Mouse (Mus musculus) right cerebral cortex, postnatal 36 days (tissue): ENCODE results near the gene Fzd2.

Experiments
- DNase-seq, 2 experiments: peaks; one replicate each; pipeline ENCODE4 v3.0.0; 2022; ENCODE audit warnings: low spot score in 2 of 2, mixed read lengths in 1 of 2

The Fzd2 gene

DNA sequence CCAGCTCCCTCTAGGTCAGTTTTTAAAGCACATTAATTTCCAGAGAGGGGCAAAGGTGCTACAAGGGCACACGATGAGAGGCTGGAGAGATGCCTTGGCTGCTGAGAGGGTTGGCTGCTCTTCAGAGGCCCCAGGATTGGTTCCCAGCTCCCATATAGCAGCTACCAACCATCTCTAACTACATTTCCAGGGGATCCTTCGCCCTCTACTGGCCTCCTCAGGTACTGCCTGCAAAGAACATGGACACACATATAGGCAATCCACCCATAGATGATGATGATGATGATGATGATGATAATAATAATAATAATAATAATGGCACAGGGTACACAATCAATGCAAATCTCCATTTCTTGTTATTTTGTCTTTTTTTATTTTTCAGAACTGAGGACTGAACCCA lies 15.3 kb downstream of the Fzd2 start:
- DNase-seq = no peak

DNA sequence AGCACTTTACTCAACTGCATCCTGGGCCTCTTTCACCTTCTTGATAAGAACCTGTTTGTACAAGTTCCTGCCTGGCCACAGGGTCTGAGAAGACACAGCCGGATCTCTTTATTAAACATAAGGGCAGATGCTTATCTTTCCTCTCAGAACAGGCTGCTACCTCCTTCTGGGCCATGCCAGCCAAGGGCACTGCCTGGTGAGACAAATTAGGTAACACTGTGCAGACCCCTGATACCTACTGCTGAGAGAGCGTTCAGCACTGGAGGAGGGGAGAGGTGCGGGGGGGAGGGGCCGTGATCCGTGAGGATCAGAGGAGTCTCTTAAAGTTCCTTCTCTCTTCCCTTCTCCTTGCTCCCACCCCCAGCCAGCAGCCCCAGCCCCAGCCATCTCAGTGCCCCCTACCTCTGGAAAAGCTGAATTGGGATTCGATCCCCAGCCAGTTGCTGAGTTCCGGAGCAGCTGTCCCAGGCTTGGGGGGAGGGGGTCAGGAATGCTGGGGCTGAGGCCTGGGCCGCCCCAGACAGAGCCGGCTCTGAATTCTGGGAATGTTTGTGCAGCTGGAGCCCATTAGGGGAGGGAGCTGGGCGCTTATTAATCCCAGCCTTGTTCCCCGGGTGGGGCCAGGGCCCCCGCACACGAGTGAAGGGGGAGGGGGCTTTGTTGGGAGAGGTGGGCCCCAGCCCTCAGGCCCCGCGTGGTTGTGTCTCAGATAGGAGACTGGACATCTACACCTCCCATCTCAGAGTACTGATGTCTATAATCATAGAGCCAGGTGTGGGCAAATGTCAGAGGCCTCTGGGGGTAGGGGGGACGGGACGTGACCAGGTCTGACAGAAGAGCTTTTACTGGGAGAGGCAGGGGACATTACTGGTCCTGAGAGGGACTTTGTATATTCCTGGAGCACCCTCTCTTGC lies 19.9 kb downstream of the Fzd2 start:
- DNase-seq = no peak

DNA sequence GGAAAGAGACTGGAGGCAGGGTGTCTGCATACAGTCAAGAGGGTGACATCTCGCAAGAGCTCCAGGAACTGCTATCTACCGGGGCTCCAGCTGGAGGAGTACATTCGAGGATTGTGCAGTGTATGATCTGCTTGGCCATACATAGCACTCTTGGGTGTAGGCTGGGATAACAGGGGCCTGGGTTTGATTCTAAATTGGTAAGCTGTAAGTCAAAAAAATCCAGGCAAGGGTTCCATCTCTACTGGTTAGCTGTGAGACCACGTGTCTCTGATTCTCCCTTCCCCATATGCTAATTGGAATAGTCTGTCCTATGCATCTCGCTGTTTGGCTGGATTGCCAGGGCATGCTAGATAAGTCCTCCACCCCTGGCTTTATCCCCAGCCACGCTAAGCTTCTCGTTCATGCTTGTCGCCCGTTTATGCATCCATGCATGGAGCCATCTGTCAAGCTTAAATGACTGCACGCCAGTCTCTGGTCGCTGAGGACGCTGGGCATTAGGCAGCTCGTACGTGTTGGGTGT lies 20.8 kb downstream of the Fzd2 start:
- DNase-seq = no peak

DNA sequence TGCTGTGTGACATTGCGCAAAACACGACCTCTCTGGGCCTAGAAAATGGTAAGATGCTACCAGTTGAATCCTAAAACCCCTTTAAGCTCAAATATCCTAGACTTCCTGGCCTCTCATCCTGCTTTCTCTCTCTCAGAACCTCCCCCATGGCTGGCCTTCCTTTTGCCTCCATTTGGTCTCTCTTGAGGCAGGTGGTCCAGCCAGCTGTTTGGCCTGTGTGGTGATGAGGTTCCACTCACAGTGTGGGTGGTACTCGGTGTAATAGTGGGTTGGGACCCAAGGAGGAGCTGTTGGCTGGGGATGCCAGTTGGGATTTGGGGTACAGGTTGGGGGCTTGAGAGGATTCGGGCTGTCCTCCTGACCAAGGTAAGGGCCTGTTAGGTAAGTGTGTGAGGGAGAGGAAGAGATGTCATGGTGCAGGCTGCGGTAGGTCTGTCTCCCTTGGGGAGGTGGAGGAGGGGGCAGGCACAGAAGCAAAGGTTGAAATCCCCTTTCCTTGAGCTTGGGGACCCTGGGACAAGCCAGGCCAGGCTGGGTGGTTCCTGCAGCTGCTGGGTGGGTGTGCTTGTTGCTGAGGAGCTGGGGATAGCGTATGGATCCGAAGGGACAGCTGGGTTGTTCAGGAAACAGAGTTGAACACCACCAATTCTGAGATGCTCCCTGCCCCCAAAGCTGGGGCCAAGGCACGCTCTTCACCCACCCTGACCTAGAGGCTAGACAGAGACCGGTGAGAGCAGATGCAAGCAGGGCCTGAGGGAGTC lies 23.2 kb downstream of the Fzd2 start:
- DNase-seq = no peak

DNA sequence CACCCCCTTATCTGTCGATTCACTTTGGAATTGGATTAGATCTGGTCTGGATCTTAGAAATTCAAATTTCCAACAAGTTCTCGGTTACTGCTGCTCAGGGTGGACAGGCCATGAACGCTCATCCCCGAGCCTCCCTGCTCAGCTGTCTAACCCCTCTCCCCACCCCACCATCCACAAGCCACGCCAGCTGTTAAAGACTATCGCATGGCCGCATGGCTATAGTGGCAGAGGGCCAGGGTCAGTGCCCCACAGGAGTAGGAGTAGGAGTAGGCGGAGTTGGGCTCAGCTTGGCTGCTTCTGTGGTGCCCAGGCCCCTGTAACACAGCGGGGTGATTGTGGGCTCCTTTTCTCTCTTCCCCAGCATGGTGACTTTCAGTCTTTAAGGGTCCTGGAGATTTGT lies 24.3 kb downstream of the Fzd2 start:
- no peak for DNase-seq

DNA sequence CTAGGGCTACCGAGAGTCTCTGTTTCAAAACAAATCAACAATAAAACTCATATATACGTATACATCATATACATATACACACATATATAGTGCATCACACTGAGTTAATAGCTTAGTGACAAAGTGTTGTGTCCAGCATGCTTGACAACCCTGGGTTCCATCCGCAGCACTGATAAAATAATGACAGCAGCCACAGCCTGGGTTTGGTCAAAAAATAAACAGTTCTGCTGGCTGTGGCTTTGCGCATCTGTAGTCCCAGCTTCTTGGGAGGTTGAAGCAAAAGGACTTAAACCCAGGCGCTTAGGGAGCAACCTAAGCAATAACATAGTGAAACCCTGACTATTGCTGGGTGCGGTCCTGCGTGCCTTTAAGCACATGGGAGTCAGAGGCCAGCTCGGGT lies 25.2 kb downstream of the Fzd2 start:
- DNase-seq = no peak

DNA sequence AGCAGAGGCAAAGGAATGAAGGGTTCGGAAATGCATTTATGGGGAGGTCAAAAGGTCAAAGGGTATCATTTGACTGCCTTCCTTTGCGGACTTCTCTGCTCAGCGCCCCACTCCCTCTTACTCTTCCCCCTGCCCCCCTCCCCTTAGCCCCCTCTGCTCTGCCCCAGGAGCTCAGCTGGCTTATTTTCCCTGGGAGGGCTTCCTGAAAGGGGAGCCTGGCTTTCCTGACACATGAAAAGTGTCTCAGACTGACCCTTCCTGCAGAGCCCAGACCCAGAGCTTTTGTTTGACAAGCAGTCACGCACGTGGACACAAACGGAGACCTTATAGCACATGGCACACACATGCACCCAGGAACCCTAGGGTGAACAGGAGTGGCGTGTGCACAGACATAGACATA lies 26.5 kb downstream of the Fzd2 start:
- no peak for DNase-seq

DNA sequence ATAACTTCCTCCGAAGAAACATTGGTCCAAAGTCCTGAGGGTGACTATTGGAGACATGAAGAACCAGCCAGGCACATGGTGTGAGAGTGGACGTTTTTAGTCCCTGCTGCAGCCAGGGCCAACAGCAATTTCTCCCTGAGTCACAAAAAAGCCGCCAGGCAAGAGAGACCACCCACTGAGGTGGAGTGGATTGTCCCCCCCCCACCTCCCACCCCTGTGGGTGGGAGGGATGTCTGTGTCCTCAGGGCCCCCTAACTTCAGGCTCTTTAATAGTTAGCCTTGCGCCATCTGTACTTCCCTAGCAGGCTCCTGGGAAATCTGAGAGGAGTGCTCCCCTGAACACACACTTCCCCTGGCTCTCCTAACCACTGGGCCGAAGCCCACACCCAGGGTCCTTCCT lies 27.0 kb downstream of the Fzd2 start:
- DNase-seq = no peak

DNA sequence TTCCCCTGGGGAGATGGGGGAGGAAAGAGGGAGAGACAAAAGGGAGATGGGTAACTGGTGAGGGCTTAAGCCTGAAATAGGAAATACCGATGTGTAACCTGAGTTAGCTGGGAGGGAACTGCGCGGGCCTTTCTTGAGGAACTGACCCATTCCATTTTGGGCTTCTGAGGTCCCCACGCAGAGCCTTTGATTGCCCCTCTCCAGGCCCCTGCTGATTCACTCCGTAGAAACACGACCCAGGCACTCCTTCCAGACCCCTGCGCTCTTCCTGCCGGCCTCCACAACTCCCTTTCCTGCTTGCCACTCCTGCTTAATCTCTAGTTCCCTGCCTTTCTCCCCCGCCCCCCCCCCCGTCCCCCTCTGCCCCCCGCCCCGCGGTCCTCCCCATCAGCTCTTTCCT lies 28.5 kb downstream of the Fzd2 start:
- DNase-seq = no peak

DNA sequence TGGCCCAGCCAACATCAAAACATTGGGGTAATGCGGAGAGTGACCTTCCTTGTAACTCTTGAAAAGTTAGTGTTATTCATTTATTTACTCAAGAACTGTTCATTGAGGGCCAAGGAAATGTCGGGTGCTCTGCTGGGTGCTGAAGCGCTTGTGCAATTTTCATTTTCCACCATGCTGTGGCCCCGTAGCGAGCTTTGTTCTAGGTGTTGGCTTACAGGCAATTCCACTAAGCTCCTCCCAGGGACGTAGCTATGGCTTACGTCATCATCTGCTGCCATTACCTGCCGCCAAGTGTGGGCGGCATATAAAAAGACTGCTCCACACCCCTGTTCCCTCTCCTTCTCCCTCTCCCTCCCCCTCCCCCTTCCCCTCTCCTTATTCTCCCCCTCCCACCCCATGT lies 29.2 kb downstream of the Fzd2 start:
- DNase-seq = no peak

DNA sequence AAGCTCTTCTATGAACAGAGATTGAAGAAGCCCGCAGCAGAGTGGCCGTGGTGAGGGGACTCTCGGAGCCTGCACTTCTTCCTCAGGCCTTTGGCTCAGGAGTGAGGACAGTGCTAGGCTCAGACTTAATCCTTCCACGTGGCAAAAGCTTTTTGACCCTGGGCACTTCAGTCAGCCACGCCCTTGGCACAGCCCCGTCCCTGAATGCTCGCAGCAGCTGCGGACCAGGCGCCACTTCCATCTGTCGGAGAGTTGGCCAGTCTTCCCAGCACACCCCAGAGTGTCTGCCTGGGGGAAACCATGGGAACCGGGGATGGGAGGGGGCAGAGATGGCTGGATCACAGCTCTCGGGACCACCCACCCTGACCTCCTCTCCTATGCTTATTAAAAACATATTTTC lies 32.7 kb downstream of the Fzd2 start:
- DNase-seq = no peak

DNA sequence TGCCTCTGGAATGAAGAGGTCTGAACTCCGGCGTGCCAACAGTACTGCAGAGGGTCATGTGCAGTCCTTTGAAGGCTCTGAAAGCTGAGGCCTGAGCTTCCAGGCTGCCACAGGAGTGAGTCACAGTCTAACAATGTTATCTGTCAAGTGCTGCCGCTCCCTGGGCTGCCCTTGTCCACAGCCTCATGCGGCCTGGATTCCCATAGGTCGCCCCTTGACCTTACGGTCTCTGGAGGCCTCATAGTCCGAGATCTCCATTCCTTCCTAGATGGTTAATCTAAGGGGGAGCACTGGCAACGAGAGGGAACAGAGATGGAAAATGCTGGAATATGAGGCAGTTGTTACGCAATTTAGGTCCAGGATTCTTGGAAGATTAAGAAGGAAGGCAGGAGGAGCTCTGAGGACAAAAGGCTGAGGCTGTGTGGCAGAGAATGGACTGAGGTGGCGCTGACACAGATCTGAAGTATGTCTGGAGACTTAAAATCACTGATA lies 39.7 kb downstream of the Fzd2 start:
- no peak for DNase-seq

DNA sequence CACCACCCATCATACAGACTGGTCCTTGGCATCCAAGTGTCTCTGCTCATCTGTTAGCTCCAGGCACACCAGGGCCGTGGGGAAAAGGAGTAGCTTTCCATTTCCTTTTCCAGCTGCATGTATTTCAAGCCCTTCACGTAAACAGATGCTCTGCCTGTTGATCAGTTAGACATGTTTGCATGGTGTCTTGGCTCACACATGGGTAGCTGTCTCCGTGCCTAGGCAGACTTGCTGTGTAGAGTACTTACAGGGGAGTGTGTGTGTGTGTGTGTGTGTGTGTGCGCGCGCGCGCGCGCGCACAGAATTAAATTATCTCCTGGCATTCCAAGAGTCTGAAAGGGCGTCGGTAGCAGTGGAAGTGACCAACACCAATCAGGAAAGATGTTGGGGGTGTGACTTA lies 42.0 kb downstream of the Fzd2 start:
- DNase-seq = no peak

DNA sequence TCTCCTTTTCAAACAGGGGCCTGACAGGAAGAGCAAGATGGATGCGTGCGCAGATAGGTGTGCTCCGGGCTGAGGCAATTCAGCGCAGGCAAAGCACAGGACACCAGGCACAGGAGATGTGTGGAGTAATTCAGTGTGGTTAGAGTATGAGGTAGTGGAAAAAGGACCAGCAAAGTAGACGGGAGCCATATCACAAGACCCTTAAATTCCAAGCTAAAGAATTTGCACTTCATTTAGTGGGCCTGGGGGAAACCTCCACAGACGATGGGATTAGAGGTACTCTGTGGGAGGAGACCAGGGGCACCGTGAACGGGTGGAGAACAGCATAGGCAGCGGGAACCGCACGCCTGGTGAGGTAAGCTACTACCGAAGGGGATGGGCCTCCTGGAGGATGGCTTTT lies 43.7 kb downstream of the Fzd2 start:
- DNase-seq = no peak

DNA sequence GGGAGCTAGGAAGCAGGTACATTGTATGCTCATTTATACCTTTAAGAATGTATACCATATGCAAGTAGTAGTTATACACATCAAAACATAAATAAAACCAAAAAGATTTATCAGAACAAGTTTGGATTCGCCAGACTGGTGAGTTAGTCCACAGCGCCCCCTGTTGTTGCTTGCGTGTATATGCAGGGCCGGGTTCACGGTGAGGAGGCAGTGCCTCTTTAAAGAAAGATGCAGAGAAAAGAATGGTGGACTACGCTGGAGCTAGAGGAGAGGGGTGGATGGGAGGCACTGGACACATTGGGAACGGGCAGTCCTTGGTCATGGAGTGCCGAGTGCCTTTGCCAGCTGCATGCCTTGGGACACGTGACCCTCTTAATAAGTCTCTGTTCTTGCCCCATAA lies 47.2 kb downstream of the Fzd2 start:
- peak in 1 of 2 experiments; percentile 26 for DNase-seq

DNA sequence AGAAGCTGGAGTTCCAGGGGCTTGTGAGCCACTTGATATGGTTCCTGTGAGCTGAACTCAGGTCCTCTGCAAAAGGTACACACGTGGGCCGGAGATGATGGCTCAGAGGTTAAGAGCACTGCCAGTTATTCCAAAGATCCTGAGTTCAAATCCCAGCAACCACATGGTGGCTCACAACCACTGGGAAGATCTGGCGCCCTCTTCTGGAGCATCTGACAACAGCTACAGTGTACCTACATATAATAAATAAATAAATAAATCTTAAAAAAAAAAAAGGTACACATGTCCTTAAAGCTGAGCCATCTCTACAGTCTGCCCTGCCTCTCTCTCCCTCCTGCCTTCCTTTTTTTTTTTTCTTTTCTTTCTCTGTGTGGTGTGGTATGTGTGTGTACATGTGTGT lies 48.6 kb downstream of the Fzd2 start:
- DNase-seq = no peak

DNA sequence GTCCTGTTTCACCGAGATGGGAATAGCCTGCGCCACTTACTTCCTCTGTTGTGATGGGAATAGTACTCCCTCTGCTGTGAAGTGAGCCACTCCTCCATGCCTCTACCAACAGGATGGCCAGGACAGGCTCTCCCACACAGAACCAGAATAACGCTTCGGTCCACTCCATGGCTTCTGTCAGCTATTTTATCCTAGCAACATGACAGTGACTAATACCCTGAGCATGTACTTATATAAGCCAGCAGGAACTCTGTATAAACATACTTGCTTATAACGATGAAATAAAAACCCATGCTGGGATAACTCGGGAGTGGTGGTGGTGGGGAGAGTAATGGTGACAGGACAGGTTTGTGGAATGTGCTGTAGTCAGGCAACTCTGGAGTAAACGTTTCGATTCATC lies 51.7 kb downstream of the Fzd2 start:
- DNase-seq = peak; percentile 10 to 14

DNA sequence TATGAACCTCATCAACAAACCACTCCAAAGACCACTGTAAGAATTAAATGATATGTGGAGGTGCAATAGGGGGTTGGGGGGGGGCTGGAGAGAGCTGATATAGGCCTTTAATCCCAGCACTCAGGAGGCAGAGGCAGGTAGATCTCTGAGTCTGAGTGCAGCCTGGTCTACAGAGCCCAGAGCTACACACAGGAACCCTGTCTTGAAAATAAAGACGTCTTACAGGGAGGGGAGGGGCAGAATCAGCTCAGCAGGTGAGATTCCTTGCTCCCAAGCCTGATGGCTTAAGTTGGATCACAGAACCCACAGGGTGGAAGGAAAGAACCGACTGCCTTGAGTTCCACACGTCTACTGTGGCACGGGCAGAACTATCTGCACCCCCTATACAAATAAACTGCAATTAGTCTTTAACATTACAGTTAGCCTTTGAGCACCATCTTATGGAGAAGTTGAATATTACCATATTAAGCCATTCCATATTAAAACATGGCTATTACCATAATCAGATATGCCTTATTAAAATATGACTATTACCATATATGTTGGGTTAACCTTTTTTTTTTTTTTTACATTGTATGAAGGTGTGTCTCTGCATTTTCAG lies 52.2 kb downstream of the Fzd2 start:
- no peak for DNase-seq

DNA sequence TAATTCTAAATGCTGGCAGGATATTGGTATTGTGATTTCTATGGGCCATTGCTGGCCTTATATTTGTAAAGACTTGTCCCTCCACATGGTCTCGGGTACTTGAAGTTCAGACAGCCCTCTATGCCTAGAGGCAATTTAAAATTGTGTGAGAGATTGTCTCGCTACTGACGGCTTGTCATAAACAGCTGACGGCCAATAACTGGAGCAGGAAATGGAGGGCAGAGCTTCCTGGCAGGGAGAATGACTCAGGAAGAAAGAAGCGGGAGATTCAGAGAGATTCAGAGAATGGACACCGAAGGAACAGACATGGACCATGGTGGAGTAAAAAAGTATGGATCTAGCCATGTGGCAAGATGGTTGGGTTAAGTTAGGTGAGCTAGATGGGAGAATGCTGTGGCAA lies 52.7 kb downstream of the Fzd2 start:
- no peak for DNase-seq
